Mouse (Mus musculus) olfactory bulb, adult 2 months (tissue): Measurements from ENCODE around the gene Ifitm1. TPM values are rescaled to one million over a fixed set of nuclear protein-coding genes. Genes with fewer than 3 reads are reported as not detected.

Source experiments
- H3K27ac ChIP-seq: fragments of 200-500 bp; 2 replicates; pipeline ENCODE4 v1.5.1; 2012; ENCODE audit warnings: low read depth, low read length; ENCODE audit not compliant: insufficient read depth
- H3K4me1 ChIP-seq: fragments of 200-500 bp; 2 replicates; pipeline ENCODE4 v1.6.1; 2012; ENCODE audit warnings: low read length; ENCODE audit not compliant: control insufficient read depth, insufficient read depth
- H3K4me3 ChIP-seq: fragments of 200-500 bp; 2 replicates; pipeline ENCODE4 v1.5.1; 2012; ENCODE audit warnings: mild to moderate bottlenecking, low read depth, low read length, moderate library complexity; ENCODE audit not compliant: insufficient read depth
- CTCF ChIP-seq: fragments of 200-500 bp; IDR thresholded peaks from 2 replicates; pipeline ENCODE4 v1.5.1; 2012; ENCODE audit warnings: low read depth, mild to moderate bottlenecking, low read length, moderate library complexity; ENCODE audit not compliant: insufficient read depth
- POLR2A ChIP-seq: fragments of 200-500 bp; IDR thresholded peaks from 2 replicates; pipeline ENCODE4 v1.6.1; 2012; ENCODE audit warnings: mild to moderate bottlenecking, low read depth, low read length, moderate library complexity; ENCODE audit not compliant: insufficient read depth
- WGBS: fragments of 180-500 bp; shearing (Covaris S2); methylation state at CpG from one replicate; pipeline ENCODE4 v1.1.7; 2018; 5-methylcytosine and 5-hydroxymethylcytosine counted together
- polyA plus RNA-seq: library from polyadenylated mRNA; stranded (reverse); fragments of >200 nt; gene quantifications from 2 replicates; pipeline ENCODE4 v1.2.4, GENCODE M21; 2012; ENCODE audit warnings: low replicate concordance; ENCODE audit not compliant: missing spikeins, insufficient read depth, insufficient read length

Gene Ifitm1
- polyA plus RNA-seq: not detected in 2 replicates

- Histone ChIP-seq H3K4me1 (peaks cover 6% of the 10 kb centered on the region; the same call in 1 of the 2 replicates), H3K4me3 (no peak within 1 kb of the TSS), H3K27ac (no peak within 1 kb of the TSS)
- TF ChIP-seq POLR2A: no peak
- TF ChIP-seq CTCF: no peak
- WGBS: 91% methylated on average over 4 of the region's 4 CpGs
These were observed at the start of gene Ifitm1 for GRCm38 (mm10) chr7:140966921-140967320. Gene Ifitm1 (plus strand): TSS chr7:140967221.

DNA sequence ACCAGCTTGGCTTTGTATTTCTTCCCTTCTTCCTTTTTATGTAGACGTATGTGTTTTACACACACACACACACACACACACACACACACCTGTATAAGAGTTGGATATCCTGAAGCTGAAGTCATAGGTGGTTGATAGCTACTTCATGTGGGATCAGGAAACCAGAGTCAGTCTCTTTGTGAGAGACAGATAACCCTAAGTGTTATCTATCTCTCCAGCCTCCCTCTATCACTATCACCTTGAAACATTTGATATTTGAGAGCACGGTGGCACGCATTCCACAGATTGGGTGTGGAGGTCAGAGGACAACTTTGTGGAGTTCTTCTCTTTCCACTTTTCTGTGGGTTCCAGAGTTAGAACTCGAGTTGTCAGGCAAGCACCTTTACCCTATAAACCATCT is 47.1 kb upstream of the Ifitm1 start:
- Histone ChIP-seq H3K4me3 (no peak overlapping the region), H3K27ac (no peak overlapping the region), H3K4me1 (peaks cover 19% of the 10 kb centered on the region)
- TF ChIP-seq POLR2A: no peak
- no peak for TF ChIP-seq CTCF
- WGBS: 82% methylated on average over 4 of the region's 4 CpGs

DNA sequence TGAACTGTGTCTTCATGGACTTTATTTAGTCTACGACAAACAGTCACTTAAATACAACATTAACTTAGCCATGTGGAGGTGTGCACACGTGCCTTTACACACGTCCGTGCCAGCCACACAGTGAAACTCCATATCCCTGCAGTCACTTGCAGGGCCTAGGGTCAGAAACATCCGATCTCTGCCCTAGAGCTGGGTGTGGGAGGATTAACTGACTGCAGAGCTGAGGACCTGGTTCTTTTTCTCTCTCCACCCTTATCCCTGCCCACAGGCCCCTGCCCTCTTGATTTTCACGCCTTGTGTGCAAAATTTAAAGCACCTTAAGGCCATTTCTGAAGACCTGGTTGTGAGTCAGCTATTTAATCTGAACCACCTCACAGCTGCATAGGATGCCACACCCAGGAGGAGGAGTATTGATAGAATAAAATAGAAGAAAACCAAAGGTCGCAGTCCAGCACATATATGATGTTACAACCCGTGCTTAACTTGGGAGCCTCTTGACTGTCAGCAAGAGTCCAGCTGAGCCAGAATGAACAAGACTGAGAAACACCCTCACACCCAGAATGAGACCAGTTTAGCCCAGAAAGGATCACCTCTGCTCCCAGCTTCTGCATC is 46.5 kb upstream of the Ifitm1 start, which contains the start of gene Nlrp6:
Gene Nlrp6, plus strand, starts transcription at position 485 of the 612 bp plus-strand sequence.
- Histone ChIP-seq H3K27ac (no peak within 1 kb of the TSS), H3K4me1 (peaks cover 19% of the 10 kb centered on the region), H3K4me3 (no peak within 1 kb of the TSS)
- no peak for TF ChIP-seq CTCF
- TF ChIP-seq POLR2A: no peak
- 88% methylated on average over 8 of the region's 8 CpGs for WGBS

DNA sequence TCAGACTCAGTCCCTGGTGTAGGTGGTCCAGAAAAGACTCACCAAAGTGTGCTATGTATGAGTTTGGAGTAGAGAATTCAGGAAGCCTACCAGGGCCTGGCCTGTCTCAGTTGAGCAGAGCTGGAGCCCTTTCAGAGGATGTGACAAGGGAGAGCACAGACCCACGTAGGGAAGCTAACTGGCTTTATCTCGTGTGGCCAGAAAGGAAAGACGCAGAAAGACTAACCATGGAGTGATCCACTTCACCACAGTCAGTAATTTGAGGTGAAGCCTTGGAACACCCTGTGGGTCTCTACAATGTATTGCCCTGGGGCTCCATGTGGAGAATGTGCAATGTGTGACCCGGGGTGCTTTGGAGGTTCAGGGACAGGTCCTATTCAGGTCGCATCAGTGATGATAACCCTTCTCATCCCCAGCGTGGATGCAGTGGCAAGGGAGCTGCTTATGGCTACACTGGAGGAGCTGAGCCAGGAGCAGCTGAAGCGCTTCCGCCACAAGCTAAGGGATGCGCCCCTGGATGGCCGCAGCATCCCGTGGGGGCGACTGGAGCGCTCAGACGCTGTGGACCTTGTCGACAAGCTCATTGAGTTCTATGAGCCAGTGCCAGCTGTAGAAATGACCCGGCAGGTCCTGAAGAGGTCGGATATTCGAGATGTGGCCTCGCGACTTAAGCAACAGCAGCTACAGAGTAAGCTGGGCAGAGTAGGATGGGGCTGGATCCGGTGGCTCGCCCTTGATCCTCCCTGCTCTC is 45.6 kb upstream of the Ifitm1 start:
- TF ChIP-seq POLR2A: no peak
- Histone ChIP-seq H3K4me1 (peaks cover 19% of the 10 kb centered on the region), H3K27ac (no peak overlapping the region), H3K4me3 (no peak overlapping the region)
- 41% methylated on average over 22 of the region's 22 CpGs for WGBS

DNA sequence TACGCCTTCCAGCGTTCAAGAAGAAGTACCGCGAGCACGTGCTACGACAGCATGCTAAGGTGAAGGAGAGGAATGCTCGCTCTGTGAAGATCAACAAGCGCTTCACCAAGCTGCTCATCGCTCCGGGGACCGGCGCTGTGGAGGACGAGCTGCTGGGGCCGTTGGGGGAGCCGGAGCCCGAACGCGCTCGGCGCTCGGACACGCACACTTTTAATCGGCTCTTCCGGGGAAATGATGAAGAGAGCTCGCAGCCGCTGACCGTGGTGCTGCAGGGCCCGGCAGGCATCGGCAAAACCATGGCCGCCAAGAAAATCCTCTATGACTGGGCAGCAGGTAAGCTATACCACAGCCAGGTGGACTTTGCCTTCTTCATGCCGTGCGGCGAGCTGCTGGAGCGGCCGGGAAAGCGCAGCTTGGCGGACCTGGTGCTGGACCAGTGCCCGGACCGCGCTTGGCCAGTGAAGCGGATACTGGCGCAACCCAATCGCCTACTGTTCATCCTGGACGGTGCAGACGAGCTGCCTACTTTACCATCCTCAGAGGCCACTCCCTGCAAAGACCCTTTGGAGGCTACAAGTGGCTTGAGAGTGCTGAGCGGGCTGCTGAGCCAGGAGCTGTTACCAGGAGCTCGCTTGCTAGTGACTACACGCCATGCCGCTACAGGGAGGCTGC is 44.5 kb upstream of the Ifitm1 start:
- peak overlapping the region; percentile 35 for H3K4me3 ChIP-seq
- TF ChIP-seq CTCF (no peak), POLR2A (no peak)
- WGBS: under 1% methylated on average over 49 of the region's 49 CpGs
- no peak overlapping the region for H3K27ac ChIP-seq
- H3K4me1 ChIP-seq: peaks cover 19% of the 10 kb centered on the region

- WGBS: 20% methylated on average over 30 of the region's 30 CpGs
- H3K4me3 ChIP-seq: peak overlapping the region; percentile 35
- TF ChIP-seq CTCF: no peak
- TF ChIP-seq POLR2A: no peak
- no peak overlapping the region for H3K27ac ChIP-seq
- H3K4me1 ChIP-seq: peaks cover 19% of the 10 kb centered on the region
These were observed 43.8 kb upstream of the Ifitm1 start for GRCm38 (mm10) chr7:140923070-140923775.

GRCm38 (mm10) chr7:140927181-140927580 is 39.8 kb upstream of the Ifitm1 start:
- 93% methylated on average over 6 of the region's 6 CpGs for WGBS
- no peak for TF ChIP-seq CTCF
- TF ChIP-seq POLR2A: no peak
- no peak overlapping the region for H3K4me3 ChIP-seq
- H3K27ac ChIP-seq: no peak overlapping the region
- H3K4me1 ChIP-seq: peaks cover 15% of the 10 kb centered on the region

- no peak overlapping the region for H3K27ac ChIP-seq
- no peak for TF ChIP-seq CTCF
- TF ChIP-seq POLR2A: no peak
- H3K4me3 ChIP-seq: no peak overlapping the region
- WGBS: 49% methylated on average over 3 of the region's 3 CpGs
- H3K4me1 ChIP-seq: peaks cover 6% of the 10 kb centered on the region; the same call in 1 of the 2 replicates
These were observed 28.6 kb upstream of the Ifitm1 start for GRCm38 (mm10) chr7:140938436-140938835.

DNA sequence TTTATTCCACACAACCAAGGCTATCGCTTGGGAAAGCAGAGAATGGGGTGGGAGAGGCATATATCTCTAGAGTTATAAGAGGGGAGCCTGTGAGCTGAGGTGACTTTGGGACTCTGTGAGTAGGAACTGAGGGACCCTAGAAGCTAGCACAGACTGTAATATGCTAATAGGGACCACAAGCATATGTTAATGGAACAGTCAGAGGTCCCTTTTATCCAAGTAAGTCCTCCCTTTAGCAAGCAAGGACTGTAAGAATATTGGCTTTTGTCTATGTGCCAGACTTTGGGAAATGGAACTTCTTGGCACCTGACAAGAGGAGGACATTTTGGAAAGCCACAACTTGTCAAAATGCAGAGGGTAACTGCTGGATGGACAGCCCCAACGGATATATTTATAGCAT is 28.1 kb upstream of the Ifitm1 start:
- peaks cover 6% of the 10 kb centered on the region; the same call in 1 of the 2 replicates for H3K4me1 ChIP-seq
- TF ChIP-seq POLR2A: no peak
- TF ChIP-seq CTCF: no peak
- WGBS: 48% methylated on average over 2 of the region's 2 CpGs
- H3K27ac ChIP-seq: no peak overlapping the region
- no peak overlapping the region for H3K4me3 ChIP-seq
